38 mouse cellular contexts compared by ENCODE assay signal in the genomic region with DNA sequence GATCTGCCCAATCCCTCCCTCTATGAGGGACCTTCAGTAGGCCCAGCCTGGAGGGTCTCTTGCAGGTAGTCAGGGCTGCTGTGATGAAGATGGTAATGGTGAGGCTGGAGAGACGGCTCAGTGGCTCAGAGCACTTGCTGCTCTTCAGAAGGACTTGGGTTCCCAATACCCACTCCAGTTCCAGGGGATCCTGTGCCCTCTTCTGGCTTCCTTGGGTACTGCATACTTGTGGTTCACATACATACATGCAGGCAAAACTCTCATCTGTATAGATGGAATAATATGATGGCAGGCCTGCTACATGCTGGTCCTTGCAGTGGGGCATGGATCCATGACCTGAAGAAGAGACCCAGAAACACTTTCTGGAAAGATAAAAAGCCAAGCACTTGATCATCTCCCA. TPM values are rescaled to one million over a fixed set of nuclear protein-coding genes. Genes with fewer than 3 reads are reported as not detected.
DNase-seq lines count a peak whose midpoint lies in the region; ATAC-seq and TF ChIP-seq lines count a peak whose summit lies in the region.
"Had no signal": no experiment of that assay in that cellular context is flagged by ENCODE, and none has a peak within 500 bp of the region (broad histone marks: within the 10 kb centered on the region; RNA-seq: fewer than 3 reads in every experiment).

No protein-coding gene starts in this region.

- no peaks in the 10 kb centered on the region for H3K27me3 ChIP-seq in kidney, embryonic 15.5 days
- no peaks in the 10 kb centered on the region for H3K27me3 ChIP-seq in kidney, adult 2 months (replicated peaks; ENCODE audit: control insufficient read depth, insufficient read depth, low read length)
- H3K27me3 ChIP-seq in lung, embryonic 14.5 days (ENCODE audit: insufficient read depth, low read length): no peaks in the 10 kb centered on the region
- H3K27me3 ChIP-seq: embryonic facial prominence, embryonic 15.5 days; forebrain, embryonic 12.5 days; hindbrain, embryonic 13.5 days; limb, embryonic 12.5 days; neural tube, embryonic 12.5 days had no signal

- H3K36me3 ChIP-seq in kidney, embryonic 15.5 days: no peaks in the 10 kb centered on the region
- H3K36me3 ChIP-seq in kidney, adult 2 months (ENCODE audit: control insufficient read depth, insufficient read depth, low read length): no peaks in the 10 kb centered on the region
- no peaks in the 10 kb centered on the region for H3K36me3 ChIP-seq in lung, embryonic 14.5 days (ENCODE audit: insufficient read depth)
- H3K36me3 ChIP-seq: embryonic facial prominence, embryonic 10.5 days; embryonic facial prominence, embryonic 15.5 days; forebrain, embryonic 12.5 days; hindbrain, embryonic 13.5 days; limb, embryonic 12.5 days; neural tube, embryonic 12.5 days had no signal

- ATAC-seq in kidney, embryonic 15.5 days (replicated peaks; ENCODE audit: low FRiP score): no peak
- ATAC-seq in lung, embryonic 14.5 days (ENCODE audit: insufficient read depth): no peak
- ATAC-seq: midbrain, embryonic 16.5 days had no signal

- peaks cover 30% of the 10 kb centered on the region for H3K4me1 ChIP-seq in kidney, embryonic 15.5 days
- no peaks in the 10 kb centered on the region for H3K4me1 ChIP-seq in kidney, adult 2 months (ENCODE audit: control insufficient read depth, insufficient read depth, low read length)
- no peaks in the 10 kb centered on the region for H3K4me1 ChIP-seq in lung, embryonic 14.5 days (ENCODE audit: insufficient read depth)
- no peaks in the 10 kb centered on the region for H3K4me1 ChIP-seq in lung, adult 2 months (ENCODE audit: control insufficient read depth, insufficient read depth, low read length)
- H3K4me1 ChIP-seq: embryonic facial prominence, embryonic 15.5 days; forebrain, embryonic 12.5 days; hindbrain, embryonic 13.5 days; limb, embryonic 12.5 days; neural tube, embryonic 12.5 days had no signal

- 100% methylated on average over 1 of the region's 1 CpGs for WGBS in kidney, embryonic 15.5 days
- WGBS in kidney, adult 2 months: 95% methylated on average over 1 of the region's 1 CpGs
- WGBS in lung, embryonic 14.5 days: 80% methylated on average over 1 of the region's 1 CpGs
- WGBS in lung, adult 2 months: 100% methylated on average over 1 of the region's 1 CpGs

- H3K9ac ChIP-seq in kidney, embryonic 15.5 days: no peak overlapping the region
- H3K9ac ChIP-seq in lung, embryonic 14.5 days: no peak overlapping the region
- H3K9ac ChIP-seq: embryonic facial prominence, embryonic 15.5 days; forebrain, embryonic 12.5 days; hindbrain, embryonic 13.5 days; limb, embryonic 12.5 days; neural tube, embryonic 12.5 days had no signal

- H3K9me3 ChIP-seq in kidney, embryonic 15.5 days (replicated peaks): no peaks in the 10 kb centered on the region
- no peaks in the 10 kb centered on the region for H3K9me3 ChIP-seq in lung, embryonic 14.5 days (ENCODE audit: low read depth, low read length)
- H3K9me3 ChIP-seq: embryonic facial prominence, embryonic 10.5 days; embryonic facial prominence, embryonic 15.5 days; forebrain, embryonic 12.5 days; limb, embryonic 12.5 days; neural tube, embryonic 12.5 days had no signal

- intact Hi-C loops in left cerebral cortex, postnatal 36 days (cut with DNase I): no loop called here

- H3K4me2 ChIP-seq in kidney, embryonic 15.5 days: no peak overlapping the region
- no peak overlapping the region for H3K4me2 ChIP-seq in lung, embryonic 14.5 days
- H3K4me2 ChIP-seq: embryonic facial prominence, embryonic 15.5 days; forebrain, embryonic 12.5 days; hindbrain, embryonic 13.5 days; limb, embryonic 12.5 days; neural tube, embryonic 12.5 days had no signal

- TF ChIP-seq POLR2A in kidney, adult 2 months (IDR thresholded peaks at IDR 0.05; ENCODE audit: low read depth, low read length): no peak
- TF ChIP-seq POLR2A in lung, adult 2 months (IDR thresholded peaks at IDR 0.05; ENCODE audit: borderline replicate concordance, extremely low read depth, low read depth, low read length): no peak

- no peak overlapping the region for H3K4me3 ChIP-seq in kidney, embryonic 15.5 days (replicated peaks)
- H3K4me3 ChIP-seq in kidney, adult 2 months (ENCODE audit: insufficient read depth, low read depth, low read length): no peak overlapping the region
- no peak overlapping the region for H3K4me3 ChIP-seq in lung, embryonic 14.5 days (ENCODE audit: low read depth, low read length)
- no peak overlapping the region for H3K4me3 ChIP-seq in lung, adult 2 months (replicated peaks; ENCODE audit: extremely low read depth, low read depth, low read length)
- H3K4me3 ChIP-seq: embryonic facial prominence, embryonic 10.5 days; embryonic facial prominence, embryonic 15.5 days; forebrain, embryonic 12.5 days; hindbrain, embryonic 13.5 days; limb, embryonic 12.5 days; myocyte; neural tube, embryonic 12.5 days had no signal

- H3K27ac ChIP-seq in kidney, embryonic 15.5 days: peak overlapping the region; percentile 78
- H3K27ac ChIP-seq in kidney, adult 2 months (ENCODE audit: insufficient read depth, low read depth, low read length): no peak overlapping the region
- H3K27ac ChIP-seq in lung, embryonic 14.5 days (ENCODE audit: low read depth): no peak overlapping the region
- H3K27ac ChIP-seq: embryonic facial prominence, embryonic 10.5 days; embryonic facial prominence, embryonic 15.5 days; forebrain, embryonic 12.5 days; hindbrain, embryonic 13.5 days; limb, embryonic 12.5 days; macrophage; neural tube, embryonic 12.5 days had no signal

- no peak for TF ChIP-seq CTCF in kidney, adult 2 months (conservative IDR thresholded peaks at IDR 0.05; ENCODE audit: insufficient read depth, insufficient read length, low read depth, low read length)
- TF ChIP-seq CTCF in lung, embryonic 14.5 days (IDR thresholded peaks at IDR 0.05; ENCODE audit: low read depth): 0 out of 2 replicates have a peak, but pooled peaks have one; percentile 4
- no peak for TF ChIP-seq CTCF in lung, adult 2 months (IDR thresholded peaks at IDR 0.05; ENCODE audit: insufficient read depth, low read length)

- no peak for DNase-seq in kidney, adult 2 months
- DNase-seq in lung, embryonic 14.5 days: no peak
- DNase-seq in lung, adult 2 months: no peak
- DNase-seq in ES-CJ7 (ENCODE audit: low read depth, low spot score) (peak; percentile 52), ZHBTc4 (ENCODE audit: low read depth, low spot score) (peak; percentile 74)
- DNase-seq in left cerebral cortex, postnatal 36 days (ENCODE audit: low spot score in 2 of 2): no peak
- DNase-seq: adrenal gland, adult 8-10 months; B cell, adult 2 months; cerebellum, adult 2 months; cerebellum, postnatal 25 days; gastrocnemius, postnatal 14 days; kidney, adult 18-20 months; kidney, postnatal 36 days; layer of hippocampus, postnatal 36 days; lung, postnatal 10 days; right cerebral cortex, adult 18-20 months; spleen, adult 18-20 months; thymus, adult 18-20 months; thymus, postnatal 25 days had no signal

RNA-seq across cellular contexts. Expression of gene Defb36, which starts 4.6 kb away (rescaled TPM):
- polyA plus RNA-seq in kidney, embryonic 15.5 days (2015; fragmentation: Nextera tagmentation; extraction: Ambion mirVana): 0.67 and 0.88 TPM in 2 replicates
- polyA plus RNA-seq in kidney, adult 2 months (2012; rRNA removed): 0.27 and 0.52 TPM in 2 replicates
- polyA plus RNA-seq in lung, embryonic 14.5 days (2014; fragmentation: Nextera tagmentation; extraction: Ambion mirVana): not detected in 2 replicates
- not detected in 2 replicates for polyA plus RNA-seq in lung, adult 2 months (2012; rRNA removed)
- total RNA-seq in left cerebral cortex, postnatal 36 days (2021): not detected
- total RNA-seq: CH12.LX; gastrocnemius, postnatal 14 days; granulocyte monocyte progenitor cell, adult 5-6 weeks; heart, postnatal 25 days; layer of hippocampus, postnatal 36 days; liver, adult 2 months; megakaryocyte-erythroid progenitor cell, adult 5-6 weeks had no signal
- polyA plus RNA-seq: cerebellum, adult 2 months; embryonic facial prominence, embryonic 10.5 days; embryonic facial prominence, embryonic 15.5 days; forebrain, embryonic 12.5 days; heart, embryonic 14.5 days; hindbrain, embryonic 13.5 days; limb, embryonic 12.5 days; liver, adult 2 months; liver, embryonic 16.5 days; macrophage; midbrain, embryonic 16.5 days; myocyte; neural tube, embryonic 12.5 days; stomach, embryonic 16.5 days had no signal

RNA-seq across cellular contexts. Expression of gene Defb45, which starts 9.5 kb away (rescaled TPM):
- not detected in 2 replicates for polyA plus RNA-seq in kidney, embryonic 15.5 days (2015; fragmentation: Nextera tagmentation; extraction: Ambion mirVana)
- not detected in 2 replicates for polyA plus RNA-seq in kidney, adult 2 months (2012; rRNA removed)
- not detected in 2 replicates for polyA plus RNA-seq in lung, embryonic 14.5 days (2014; fragmentation: Nextera tagmentation; extraction: Ambion mirVana)
- not detected in 2 replicates for polyA plus RNA-seq in lung, adult 2 months (2012; rRNA removed)
- total RNA-seq in left cerebral cortex, postnatal 36 days (2021): not detected
- total RNA-seq: adrenal gland, adult 8-10 months; adrenal gland, postnatal 4 days; CH12.LX; gastrocnemius, postnatal 14 days; granulocyte monocyte progenitor cell, adult 5-6 weeks; heart, postnatal 25 days; layer of hippocampus, postnatal 36 days; liver, adult 2 months; megakaryocyte-erythroid progenitor cell, adult 5-6 weeks had no signal
- polyA plus RNA-seq: cerebellum, adult 2 months; embryonic facial prominence, embryonic 10.5 days; embryonic facial prominence, embryonic 15.5 days; forebrain, embryonic 12.5 days; heart, embryonic 14.5 days; hindbrain, embryonic 13.5 days; limb, embryonic 12.5 days; liver, adult 2 months; liver, embryonic 16.5 days; macrophage; midbrain, embryonic 16.5 days; neural tube, embryonic 12.5 days; stomach, embryonic 16.5 days had no signal

RNA-seq across cellular contexts. Expression of gene Defb25, which starts 14.1 kb away (rescaled TPM):
- 23.2 and 25.2 TPM in 2 replicates for polyA plus RNA-seq in kidney, embryonic 15.5 days (2015; fragmentation: Nextera tagmentation; extraction: Ambion mirVana)
- 1.0 TPM in 1 of 2 replicates, not detected in the other for polyA plus RNA-seq in kidney, adult 2 months (2012; rRNA removed)
- polyA plus RNA-seq in lung, embryonic 14.5 days (2014; fragmentation: Nextera tagmentation; extraction: Ambion mirVana): 0.86 and 1.5 TPM in 2 replicates
- 1.1 TPM in 1 of 2 replicates, not detected in the other for polyA plus RNA-seq in lung, adult 2 months (2012; rRNA removed)
- not detected for total RNA-seq in left cerebral cortex, postnatal 36 days (2021)
- total RNA-seq: CH12.LX; granulocyte monocyte progenitor cell, adult 5-6 weeks; heart, postnatal 25 days; layer of hippocampus, postnatal 36 days; liver, adult 2 months; megakaryocyte-erythroid progenitor cell, adult 5-6 weeks had no signal
- polyA plus RNA-seq: cerebellum, adult 2 months; embryonic facial prominence, embryonic 10.5 days; forebrain, embryonic 12.5 days; hindbrain, embryonic 13.5 days; limb, embryonic 12.5 days; liver, adult 2 months; liver, embryonic 16.5 days; macrophage; midbrain, embryonic 16.5 days; neural tube, embryonic 12.5 days had no signal

RNA-seq across cellular contexts. Expression of gene Rem1, which starts 18.0 kb away (rescaled TPM):
- polyA plus RNA-seq in kidney, embryonic 15.5 days (2015; fragmentation: Nextera tagmentation; extraction: Ambion mirVana): 59.1 and 62.5 TPM in 2 replicates
- 10.5 and 13.5 TPM in 2 replicates for polyA plus RNA-seq in kidney, adult 2 months (2012; rRNA removed)
- 6.2 TPM in 2 replicates for polyA plus RNA-seq in lung, embryonic 14.5 days (2014; fragmentation: Nextera tagmentation; extraction: Ambion mirVana)
- polyA plus RNA-seq in lung, adult 2 months (2012; rRNA removed): 12.4 and 16.2 TPM in 2 replicates
- 1 to 10 TPM in 1 of 2 experiments, under 1 TPM in 1; 0.86 to 1.4 TPM for total RNA-seq in left cerebral cortex, postnatal 36 days (2021)
- total RNA-seq: megakaryocyte-erythroid progenitor cell, adult 5-6 weeks had no signal
- polyA plus RNA-seq: macrophage had no signal

RNA-seq across cellular contexts. Expression of gene Defb19, which starts 28.6 kb away (rescaled TPM):
- polyA plus RNA-seq in kidney, embryonic 15.5 days (2015; fragmentation: Nextera tagmentation; extraction: Ambion mirVana): 4.4 and 4.8 TPM in 2 replicates
- polyA plus RNA-seq in kidney, adult 2 months (2012; rRNA removed): 2.3 and 2.9 TPM in 2 replicates
- not detected in 2 replicates for polyA plus RNA-seq in lung, embryonic 14.5 days (2014; fragmentation: Nextera tagmentation; extraction: Ambion mirVana)
- polyA plus RNA-seq in lung, adult 2 months (2012; rRNA removed): not detected in 2 replicates
- not detected for total RNA-seq in left cerebral cortex, postnatal 36 days (2021)
- total RNA-seq: adrenal gland, adult 8-10 months; CH12.LX; gastrocnemius, postnatal 14 days; granulocyte monocyte progenitor cell, adult 5-6 weeks; heart, postnatal 25 days; layer of hippocampus, postnatal 36 days; liver, adult 2 months; megakaryocyte-erythroid progenitor cell, adult 5-6 weeks had no signal
- polyA plus RNA-seq: cerebellum, adult 2 months; embryonic facial prominence, embryonic 10.5 days; embryonic facial prominence, embryonic 15.5 days; forebrain, embryonic 12.5 days; hindbrain, embryonic 13.5 days; limb, embryonic 12.5 days; liver, adult 2 months; liver, embryonic 16.5 days; macrophage; midbrain, embryonic 16.5 days; myocyte; neural tube, embryonic 12.5 days; stomach, embryonic 16.5 days had no signal

Comparison
In these comparisons a context has a peak if more than half of its experiments do, and no peak if none do; other contexts are left out.
1. DNase-seq: peak in ES-CJ7 (single experiment) and ZHBTc4 (single experiment); none in kidney, adult 2 months (single experiment), lung, embryonic 14.5 days (single experiment), lung, adult 2 months (single experiment) and left cerebral cortex, postnatal 36 days (0 of 2).